Mouse (Mus musculus) adrenal gland, adult 2 months (tissue): Measurements from ENCODE around the gene Pxdc1. TPM values are rescaled to one million over a fixed set of nuclear protein-coding genes. Genes with fewer than 3 reads are reported as not detected.

ENCODE experiments used
- DNase-seq: peaks from one replicate; pipeline ENCODE4 v3.0.0; 2021
- long read RNA-seq: library from polyadenylated mRNA; stranded (forward); transcript quantifications from one replicate; pipeline ENCODE4 v2.0.0, GENCODE M21; 2021
- polyA plus RNA-seq: library from polyadenylated mRNA; depleted of rRNA; stranded (reverse); fragments of >200 nt; gene quantifications from 2 replicates; pipeline ENCODE4 v1.2.3, GENCODE M21; 2012; rRNA removed
- total RNA-seq, 2 experiments: library from RNA; stranded (reverse); gene quantifications; 2 replicates each; pipeline ENCODE4 v1.2.3; 2021

The Pxdc1 gene
- total RNA-seq, result 1 to 10 TPM; 3.3 to 3.4 TPM
- polyA plus RNA-seq, result 5.3 and 9.1 TPM in 2 replicates
- long read RNA-seq, partial matches to known transcripts, result 0 of 2 reads
- long read RNA-seq, other reads (novel, unspliced or antisense), result 0 of 2 reads

DNA sequence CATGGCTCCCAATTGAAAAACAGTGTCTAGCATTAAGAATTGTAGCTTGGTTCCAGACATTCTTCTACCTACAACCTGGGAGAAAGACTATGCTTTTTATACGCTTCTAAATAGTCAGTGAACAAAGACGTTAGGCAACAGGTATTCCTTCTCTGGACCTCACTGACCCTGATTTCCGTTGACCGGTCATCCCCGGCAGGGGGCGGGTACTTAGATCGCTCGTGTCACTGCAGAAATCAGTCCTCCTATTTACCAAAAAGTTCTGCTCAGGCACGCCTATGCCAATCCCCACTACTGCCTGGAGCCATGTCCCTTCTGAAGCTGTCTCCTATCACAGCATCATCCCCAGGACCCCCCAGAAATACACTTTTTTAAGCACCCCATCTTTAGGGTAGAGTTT lies at the start of gene Pxdc1:
TSS of gene Pxdc1 (minus strand) at position 96 of the 400 bp plus-strand sequence.
- peak; percentile 37 for DNase-seq

DNA sequence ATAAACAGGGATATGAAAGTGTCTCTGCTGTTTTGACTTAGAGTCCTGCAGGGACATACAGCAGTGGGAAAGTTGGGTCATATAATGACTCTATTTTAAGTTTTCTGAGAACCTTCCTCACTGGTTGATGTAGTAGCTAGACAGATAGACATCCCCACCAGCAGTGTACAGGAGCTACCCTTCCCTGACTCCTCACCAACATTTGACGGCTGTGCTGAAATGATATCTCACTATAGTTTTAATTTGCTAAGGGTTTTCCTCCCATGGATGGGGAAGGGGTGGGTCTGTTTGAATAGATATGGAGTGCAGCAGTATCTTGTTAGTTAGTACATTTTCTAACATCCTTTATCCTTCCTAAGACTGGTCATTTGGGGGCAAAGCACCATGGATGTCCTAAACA lies 47.3 kb upstream of the Pxdc1 start:
- DNase-seq, result no peak

DNA sequence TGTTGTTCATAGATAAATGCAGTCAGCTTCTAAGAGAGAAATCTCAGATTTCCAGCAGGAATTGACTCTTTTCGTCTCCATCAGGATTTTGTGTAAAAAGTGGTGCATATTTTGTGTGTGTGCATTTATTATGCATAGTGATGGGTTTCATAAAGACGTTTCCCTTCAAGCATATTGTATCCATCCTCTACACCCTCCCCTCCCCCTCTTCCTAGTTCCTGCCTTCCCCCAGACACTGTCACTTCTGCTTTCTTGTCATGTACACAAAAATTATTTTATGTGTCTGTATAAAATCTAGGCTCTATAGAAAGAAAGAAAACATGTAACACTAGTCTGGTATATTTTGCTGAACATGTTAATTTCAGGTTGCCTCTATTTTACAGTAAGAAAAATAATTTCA lies 46.8 kb upstream of the Pxdc1 start:
- no peak for DNase-seq

DNA sequence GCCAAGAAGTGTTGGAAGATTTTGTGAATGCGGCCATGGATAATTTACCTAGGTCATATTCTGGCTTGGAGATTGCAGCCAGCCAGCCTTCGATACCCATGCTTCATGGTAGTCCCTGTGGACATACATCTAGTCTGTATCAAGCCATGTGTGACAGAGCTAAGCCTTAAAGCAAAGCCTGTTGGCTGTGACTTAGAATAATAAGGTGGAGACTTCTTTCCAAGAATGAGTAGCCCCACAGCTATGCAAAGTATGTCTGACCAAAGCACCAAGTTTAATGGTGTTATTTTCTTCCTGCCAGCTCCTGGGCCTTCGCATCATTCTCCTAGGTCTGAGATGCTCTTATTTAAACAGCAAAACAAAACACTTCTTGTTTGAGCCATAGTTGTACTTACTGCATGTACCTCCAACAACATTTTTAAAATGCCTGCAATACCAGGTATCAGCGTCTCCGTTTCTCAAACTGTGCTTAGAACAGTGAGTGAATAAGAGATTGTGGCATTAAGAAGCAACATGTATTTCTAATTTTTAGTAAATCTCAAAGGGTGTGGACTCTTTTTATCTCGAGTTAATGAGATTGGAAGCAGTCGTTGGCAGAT lies 43.5 kb upstream of the Pxdc1 start:
- DNase-seq, result no peak

DNA sequence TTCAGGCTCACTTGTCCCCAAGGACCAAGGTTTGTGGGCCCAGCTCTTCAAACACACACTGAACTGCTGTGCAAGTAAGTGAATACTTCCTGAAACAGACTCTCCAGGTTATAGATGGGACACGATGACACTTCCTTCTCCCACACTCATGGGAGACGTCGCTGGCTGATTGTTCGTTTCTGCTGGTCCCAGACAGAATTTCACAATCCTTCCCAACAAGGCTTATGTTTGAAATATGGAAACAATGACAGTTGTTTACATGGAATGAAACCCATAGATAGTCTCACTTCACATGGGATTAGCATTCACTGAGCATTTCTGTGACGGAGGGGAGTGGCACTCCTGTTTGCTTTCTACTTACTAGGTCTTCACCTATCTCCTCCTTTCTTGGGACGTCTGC lies 39.8 kb upstream of the Pxdc1 start:
- no peak for DNase-seq

DNA sequence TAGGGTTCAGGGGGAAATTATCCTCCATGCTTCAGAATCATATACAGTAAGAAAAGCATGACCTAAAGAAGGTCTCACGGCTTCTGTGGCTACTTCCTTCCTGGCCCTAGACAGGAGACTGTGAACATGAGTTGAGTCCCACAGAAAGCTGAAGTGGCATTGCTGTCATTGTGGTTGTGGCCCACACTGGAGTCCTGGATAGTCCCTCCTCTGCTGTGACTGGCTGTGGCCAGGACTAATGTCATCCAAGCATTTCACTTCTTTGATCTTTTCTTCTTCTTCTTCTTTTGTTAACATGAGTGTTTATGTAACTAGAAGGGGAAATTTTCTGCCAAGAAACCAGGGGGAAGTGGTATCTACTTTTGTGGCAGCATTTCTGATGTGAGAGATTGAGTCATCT lies 37.8 kb upstream of the Pxdc1 start:
- DNase-seq, result no peak

DNA sequence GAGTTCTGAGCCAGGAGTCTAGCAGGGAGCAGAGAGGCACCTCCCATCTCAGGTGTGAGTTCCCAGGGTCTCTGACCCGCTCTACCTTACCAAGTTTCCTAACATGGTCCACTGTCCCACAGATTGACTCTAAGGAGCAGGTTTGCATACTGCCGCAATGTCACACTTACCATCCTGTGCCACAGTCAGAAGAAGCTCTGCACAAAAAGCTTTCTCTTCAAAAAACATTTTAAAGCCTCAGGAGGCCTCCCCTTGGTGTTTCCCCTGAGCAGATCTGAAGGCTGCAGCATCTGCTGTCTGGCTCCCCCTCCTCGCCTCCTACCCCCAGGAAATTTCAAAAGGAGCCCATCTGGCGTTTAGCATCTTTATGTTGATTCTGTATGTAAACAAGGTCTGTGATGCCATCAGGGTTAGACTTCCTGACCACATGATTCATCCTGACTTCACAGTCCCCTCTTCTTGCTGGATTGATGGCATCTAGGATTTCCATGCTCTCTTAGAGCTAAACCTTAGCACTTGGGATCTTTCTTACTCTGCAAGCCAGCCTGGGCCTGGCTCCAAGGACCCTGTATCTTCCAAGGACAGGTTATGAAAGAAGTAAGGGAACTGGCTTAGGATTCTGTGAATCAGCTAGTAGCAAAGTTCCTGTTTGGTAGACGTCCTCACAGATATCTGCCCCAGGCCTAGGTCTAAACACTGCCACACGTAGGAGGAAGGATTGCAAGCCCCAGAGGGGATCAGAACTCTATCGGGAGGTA lies 31.9 kb upstream of the Pxdc1 start:
- peak; percentile 54 for DNase-seq

DNA sequence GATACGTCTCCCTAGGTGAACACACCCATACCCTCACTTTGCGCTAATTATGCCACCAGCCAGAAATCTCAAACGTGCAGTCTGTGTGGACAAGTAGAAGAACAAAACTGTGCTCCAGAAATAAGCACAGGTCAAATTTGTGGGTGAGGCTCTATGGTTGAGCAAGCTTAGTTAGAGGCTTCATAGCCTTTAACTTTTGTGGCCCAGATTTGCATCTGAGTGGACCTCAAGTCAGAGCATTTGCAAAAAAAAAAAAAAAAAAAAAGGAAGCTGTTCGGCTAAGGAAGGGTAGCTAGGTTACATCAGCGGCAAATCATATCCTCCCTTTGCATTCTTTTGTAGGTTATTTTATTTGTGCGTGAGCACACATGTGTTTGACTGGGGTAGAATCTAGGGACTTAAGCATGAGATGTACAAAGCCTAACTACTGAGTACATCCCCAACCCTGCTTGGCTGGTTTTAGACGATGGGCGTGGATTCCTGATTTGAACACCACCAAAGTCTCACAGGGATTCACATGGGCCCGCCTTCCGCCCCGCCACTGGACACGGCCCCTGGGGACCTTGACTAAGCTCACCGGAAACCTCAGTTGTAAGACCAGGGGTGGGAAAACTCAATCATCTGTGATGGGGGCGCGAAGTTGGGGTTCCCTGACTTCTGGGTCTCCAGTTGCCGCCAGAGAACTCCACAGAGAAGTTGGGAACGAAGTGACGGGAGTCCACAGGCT lies 30.6 kb upstream of the Pxdc1 start:
- DNase-seq, result no peak

DNA sequence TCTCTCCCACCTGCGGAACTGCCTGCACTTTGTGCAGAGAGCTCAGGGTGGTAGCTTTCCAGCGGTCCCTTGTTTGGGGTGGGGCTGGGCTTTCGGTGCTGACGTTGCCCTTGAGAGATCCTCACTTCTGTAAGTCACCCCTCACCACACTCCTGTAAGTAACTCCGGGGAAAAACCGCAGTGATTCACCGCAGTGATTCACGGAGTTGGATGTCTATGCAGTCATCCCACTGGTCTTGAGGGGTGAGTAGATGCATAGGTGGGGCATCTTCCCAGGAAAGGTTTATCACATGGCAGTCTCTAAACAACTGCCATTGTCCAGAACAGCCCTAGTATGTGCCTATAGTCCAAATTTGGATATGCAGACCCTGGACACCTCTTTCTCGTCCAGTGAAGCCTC lies 30.0 kb upstream of the Pxdc1 start:
- DNase-seq, result no peak

DNA sequence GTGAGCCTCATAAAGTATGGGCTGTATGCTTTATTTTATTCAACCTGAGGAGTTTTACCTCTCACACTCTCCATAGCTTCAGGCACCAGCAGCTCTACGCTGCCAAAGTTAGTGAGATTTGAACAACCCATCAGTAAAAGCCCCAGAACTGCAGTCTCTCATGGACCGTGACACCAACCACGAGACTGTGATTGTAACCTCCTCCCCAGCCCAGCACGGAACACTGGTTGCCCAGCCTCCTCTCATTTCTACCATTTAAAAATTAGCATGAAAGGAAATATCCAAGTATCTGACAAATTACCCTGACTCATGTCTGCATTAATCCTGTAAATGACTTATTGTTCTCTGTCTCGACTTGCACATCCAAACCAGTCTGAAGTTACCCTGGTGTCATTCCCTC lies 23.2 kb upstream of the Pxdc1 start:
- DNase-seq, result no peak

DNA sequence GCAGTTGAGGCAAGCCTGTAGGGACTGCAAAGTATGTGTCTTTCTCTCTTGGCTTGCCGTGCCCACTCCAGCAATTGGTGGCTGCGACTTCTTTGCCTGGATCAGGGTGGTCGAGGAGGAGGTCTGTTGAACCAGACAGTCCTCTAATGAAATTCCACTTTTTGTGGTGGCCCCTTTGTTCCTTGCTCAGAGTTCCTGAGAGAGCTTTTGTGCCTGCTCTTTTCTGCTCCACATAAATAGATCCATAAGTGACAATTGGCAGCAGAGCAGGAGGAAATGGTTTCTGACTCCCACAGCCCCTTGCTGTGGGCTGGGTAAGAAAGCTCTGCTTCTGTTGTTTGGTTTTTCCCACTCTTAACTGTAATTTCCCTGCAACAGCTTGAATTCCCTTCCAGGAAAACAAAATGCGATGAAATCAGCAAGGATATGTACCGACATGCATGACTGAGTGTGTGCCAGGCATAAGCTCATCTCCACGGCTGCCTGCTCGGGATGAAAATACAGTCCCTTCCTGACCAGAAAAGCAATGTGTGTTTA lies 22.6 kb upstream of the Pxdc1 start:
- no peak for DNase-seq

DNA sequence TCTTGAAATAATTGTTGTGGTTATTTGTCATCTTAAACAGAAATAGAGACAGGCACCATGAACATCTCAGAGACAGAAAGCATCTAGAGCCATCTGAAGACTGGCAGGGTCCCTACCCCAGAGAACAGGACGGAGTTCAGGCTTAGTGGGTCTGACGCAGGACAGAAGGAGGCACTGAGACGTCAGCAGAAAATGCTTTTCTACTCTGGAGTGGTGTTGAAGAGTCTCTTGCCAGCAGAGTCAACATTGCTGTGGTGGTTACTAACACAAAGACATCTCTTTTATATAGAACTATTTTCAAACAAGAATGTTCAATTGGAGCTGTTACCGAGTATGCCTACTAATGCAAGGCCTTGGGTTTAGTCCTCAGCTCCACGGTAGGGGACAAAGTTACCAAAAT lies 20.1 kb upstream of the Pxdc1 start:
- DNase-seq, result no peak

DNA sequence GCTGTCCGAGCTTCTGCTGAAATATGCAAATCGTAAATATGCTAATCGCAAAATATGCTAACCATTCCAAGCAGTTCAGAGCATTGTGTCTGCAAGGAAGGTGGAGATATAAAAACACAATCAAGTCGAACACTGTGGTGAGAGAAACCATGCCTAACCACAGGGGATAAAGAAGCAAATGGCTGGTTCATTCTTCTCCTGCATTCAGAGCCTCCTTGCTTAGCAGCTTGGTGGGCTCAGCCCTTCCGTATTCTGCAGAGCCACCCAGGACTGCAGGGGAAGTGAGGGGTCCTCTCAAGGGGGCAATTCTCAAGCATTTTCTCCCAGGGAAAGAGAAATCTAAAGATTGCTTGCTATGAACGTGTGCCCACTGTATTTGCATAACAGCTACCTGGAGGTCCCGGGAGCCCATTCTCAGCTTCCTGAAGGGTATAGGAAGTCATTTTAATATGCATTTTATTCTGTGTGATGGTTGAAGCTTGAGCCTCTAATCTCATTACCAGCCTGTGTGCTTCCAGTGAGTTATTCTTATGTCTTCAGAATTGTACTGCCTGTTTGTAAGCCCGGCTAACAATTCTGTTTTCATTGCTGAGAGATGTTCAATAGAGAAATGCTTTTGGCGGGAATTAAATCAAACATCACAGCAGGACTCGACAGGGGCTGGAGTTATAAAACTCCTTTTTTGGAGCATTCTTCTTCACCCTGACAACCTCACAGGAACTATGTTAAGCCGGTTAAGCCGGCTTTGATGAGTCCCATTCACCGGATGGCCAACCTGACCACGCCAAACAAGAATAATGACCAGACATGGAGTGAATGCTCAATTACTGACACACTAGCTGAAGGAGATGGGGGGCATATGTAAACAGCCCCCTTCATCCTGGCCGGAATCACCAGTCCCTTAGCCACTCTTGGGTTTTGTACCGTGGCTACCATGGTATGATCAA lies 16.9 kb upstream of the Pxdc1 start:
- no peak for DNase-seq

DNA sequence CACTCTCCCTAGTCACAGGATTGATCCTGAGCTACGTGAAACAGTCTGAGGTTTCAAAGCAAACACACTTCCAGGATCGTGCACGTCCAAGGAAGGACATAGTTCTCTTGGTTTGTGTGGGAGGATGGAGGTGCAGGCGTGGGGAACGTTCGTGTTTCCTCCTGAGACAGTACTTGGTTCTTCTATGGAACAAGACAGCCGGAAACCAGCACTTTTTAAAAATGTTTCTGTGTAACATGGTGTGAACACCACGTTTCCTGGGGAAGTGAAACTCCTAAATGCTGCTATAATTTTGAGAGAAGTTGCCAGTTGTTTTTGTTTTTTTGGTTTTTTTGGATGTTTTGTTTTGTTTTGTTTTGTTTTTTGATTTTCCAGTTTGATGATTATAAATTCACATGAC lies 13.9 kb upstream of the Pxdc1 start:
- DNase-seq, result no peak

DNA sequence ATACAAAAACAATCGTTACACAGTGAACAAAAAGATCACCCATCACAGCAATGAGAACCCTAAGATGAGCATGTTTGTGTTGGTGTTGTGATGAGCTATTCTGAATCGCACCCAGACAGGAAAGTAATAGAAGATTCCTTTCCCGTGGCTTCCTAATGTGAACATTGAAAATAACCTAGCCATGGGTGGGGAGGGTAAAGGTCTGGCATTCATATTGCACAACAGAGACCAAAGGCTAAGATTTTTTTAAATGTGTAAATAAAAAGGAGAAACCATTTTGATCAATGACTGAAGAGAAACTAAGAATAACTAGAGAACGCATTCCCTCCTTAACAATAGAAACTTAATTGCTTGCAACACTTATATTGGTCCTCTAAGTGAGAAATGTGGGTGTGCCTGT lies 11.8 kb upstream of the Pxdc1 start:
- DNase-seq, result no peak

DNA sequence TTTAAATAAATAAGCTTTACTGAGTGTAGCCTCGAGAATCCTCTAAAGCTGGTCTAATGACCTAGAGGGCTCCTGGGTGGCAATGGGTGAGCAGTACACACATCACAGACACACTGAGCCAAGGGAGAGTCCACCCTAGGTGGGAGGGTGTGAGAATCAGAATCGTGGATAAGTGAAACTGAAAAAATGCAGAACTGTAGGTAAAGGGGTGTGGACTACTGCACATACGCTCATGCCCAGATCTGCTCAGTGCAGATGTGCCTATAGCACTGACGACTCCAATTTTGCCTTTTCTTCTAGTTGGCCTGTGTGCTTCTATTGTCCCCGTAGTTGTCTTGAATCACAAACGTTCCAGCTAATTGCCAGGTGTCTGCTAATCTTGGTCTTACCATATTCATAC lies 10.5 kb upstream of the Pxdc1 start:
- DNase-seq, result no peak

DNA sequence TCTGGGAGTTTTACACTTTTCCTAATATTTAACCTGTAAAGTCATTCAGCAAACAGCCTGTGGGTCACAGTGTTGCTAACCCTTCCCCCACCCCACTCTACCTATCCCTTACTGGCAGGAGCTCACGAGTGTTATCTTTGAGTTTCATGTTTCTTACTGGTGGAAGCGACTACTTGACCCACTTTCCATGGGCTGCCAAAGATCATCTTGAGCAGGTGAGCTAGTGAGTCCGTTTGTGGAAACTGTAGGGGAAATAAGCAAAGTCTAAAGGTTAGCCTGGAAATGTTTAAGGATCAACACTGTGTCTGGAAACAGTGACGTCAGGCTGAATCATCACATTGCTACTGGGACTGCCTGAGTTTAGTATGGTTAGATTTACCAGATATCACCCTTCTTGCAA lies 6.2 kb upstream of the Pxdc1 start:
- no peak for DNase-seq

DNA sequence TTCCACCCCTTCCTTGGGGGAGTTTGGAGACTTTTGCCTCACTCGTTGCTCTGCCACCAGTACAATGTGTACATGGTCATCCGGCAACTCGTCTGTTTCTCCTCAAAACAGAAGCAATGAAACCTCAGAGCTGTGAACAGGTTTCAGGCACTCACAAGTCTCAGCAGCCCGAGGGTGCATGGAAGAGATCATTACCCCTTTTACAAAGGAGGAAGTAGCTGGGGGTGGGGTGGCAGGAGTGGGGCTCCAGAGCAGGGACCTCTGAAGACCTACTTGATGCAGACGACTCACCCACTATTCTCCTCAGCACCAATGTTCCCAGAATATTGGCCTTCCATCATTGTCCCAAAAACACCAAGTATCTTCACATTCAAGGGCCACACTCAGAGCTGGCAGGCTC lies 3.1 kb upstream of the Pxdc1 start:
- DNase-seq, result no peak

DNA sequence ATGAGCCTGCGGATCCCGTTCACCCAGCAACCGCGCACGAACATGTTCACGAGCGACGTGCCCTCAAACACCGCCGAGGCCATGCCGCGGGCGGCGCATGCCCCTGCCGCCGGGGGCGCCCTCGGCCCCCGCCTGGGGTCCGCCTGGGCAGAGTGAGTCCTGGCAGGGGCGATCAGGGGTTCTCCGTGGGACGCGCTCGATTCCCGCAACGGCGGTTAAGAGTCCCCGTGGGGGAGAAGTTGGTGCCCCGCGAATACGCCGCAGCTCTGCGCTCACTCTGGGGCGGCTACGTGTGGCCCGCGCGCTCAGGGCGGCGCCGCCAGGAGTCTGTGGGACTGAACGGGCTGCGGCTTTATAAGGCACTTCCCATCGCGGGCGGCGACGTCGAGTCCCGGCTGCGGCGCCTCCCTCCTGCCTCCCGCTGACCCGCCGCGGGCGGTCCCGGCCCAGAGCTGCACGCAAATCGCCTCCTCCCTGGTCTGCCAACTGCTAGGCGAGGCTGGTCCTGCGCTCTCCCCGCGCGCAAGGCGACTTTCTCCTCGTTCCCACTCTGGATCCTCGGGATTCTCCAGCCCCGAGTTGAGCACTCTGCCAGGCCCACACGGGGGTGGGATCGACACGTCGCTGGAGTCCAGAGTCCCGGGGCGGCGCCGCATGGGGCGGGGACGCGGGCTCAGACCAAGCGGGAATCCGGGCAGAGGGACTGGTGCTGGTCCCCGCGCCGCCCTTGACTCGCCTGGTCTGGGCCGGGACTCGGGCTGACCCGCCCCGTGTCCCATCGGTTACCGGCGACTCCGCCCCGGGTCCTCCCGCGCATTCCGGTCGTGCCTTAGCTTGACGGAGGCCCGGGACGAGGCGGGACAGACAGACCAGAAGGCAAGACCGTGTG lies 689 bp downstream of the Pxdc1 start:
- peak; percentile 84 for DNase-seq

DNA sequence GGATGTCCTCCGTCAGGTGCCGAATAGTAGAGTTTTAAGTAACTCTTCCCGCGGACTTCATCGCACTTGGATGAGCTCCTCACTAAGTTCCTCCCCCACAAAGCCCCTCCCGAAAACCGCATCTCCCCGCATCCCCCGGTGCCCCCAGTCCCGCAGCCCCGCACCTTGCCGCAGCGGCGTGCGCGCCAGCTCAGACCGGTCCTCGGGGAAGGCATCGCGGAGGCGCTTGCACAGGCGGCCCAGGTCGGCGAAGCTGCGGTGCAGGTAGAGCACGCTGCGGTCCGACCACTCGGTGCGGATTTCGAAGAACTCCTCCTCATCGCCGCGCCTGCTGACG lies 1.3 kb downstream of the Pxdc1 start:
- no peak for DNase-seq

DNA sequence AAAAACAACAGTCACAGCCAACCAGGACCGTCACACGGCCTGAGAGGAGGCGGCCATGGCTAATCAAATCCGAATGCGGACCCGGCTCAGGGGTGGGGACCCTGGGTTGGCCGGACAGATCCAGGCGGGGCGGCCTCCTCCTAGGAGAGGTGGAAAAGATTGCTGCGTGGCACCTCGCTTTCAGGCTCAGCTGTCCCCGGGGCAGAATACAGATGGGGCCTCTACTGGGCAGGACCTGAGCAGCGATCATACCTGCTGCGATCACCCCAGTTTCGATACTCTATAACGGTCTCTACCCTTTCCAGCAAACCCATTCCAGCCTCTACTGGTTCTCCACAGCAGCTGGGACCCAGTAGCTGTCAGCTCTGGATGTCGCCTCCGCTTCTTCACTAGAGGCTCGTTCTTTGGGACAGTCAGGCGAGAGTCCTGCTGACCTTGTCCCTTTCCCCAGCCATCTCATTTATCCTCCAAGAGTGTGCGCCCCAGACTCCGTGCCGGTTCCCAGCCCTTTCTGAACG lies 1.8 kb downstream of the Pxdc1 start:
- peak; percentile 26 for DNase-seq
